In the genomic region with DNA sequence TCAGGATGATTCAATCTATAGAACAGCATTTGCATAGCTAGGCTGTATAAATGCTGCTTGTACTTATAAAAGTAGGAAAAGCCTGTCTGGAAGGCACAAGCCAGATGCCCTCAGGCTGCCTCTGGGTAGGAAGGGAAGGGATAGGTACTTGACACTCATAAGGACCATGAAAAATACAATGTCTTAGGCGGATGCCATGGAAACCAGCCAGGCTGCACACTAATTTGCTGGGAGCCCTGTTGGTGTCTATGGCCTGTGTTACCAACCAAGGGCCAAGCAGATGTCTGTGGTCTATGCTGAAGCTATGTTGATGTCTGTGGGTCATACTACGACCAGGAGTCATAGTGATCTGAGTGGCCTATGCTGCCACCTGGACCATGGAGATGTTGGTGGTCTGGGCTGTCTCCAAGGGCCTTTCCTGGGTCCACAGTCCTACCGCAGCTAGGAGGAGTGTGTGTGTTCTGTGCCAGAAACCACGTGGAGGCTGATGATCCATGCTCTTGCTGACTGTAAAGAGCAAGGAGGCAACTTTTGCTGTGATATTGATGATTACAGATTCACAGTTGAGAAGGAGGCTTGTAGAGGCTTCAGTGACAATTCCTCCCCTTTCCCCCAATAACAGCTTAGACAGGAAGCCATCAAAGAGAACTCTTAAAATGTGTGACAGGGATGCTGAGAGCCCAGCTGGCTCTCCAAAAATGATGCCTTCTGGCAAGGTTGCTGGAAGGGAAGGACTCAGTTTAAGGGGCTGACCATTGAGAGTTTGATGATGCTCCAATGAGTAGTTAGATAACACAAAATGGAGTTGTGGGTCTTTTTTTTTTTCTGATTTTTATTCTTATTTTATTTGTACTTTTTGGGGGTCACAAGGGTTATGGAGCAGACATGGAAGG, we compare ENCODE assay signal across 23 mouse cellular contexts. TPM values are rescaled to one million over a fixed set of nuclear protein-coding genes. Genes with fewer than 3 reads are reported as not detected.
A peak's percentile ranks its signal among the peaks of the same experiment; 100 is the strongest.
DNase-seq lines count a peak whose midpoint lies in the region; ATAC-seq and TF ChIP-seq lines count a peak whose summit lies in the region.
"Had no signal": no experiment of that assay in that cellular context is flagged by ENCODE, and none has a peak within 500 bp of the region (broad histone marks: within the 10 kb centered on the region; RNA-seq: fewer than 3 reads in every experiment).

No protein-coding gene starts in this region.

- H3K4me1 ChIP-seq in hindbrain, embryonic 14.5 days (replicated peaks; ENCODE audit: control insufficient read depth, insufficient read depth, low read length) = no peaks in the 10 kb centered on the region
- no peaks in the 10 kb centered on the region for H3K4me1 ChIP-seq in hindbrain, embryonic 13.5 days (replicated peaks)
- H3K4me1 ChIP-seq in midbrain, embryonic 12.5 days = no peaks in the 10 kb centered on the region
- H3K4me1 ChIP-seq in midbrain, embryonic 11.5 days (ENCODE audit: control insufficient read depth, insufficient read depth, low read length) = no peaks in the 10 kb centered on the region
- H3K4me1 ChIP-seq in midbrain, postnatal 0 days (ENCODE audit: insufficient read depth, low read length) = no peaks in the 10 kb centered on the region
- H3K4me1 ChIP-seq in midbrain, embryonic 15.5 days = no peaks in the 10 kb centered on the region
- H3K4me1 ChIP-seq: forebrain, embryonic 10.5 days; forebrain, embryonic 13.5 days; heart, embryonic 10.5 days; heart, embryonic 13.5 days had no signal

- H3K36me3 ChIP-seq in hindbrain, embryonic 14.5 days (replicated peaks; ENCODE audit: control insufficient read depth, insufficient read depth) = no peaks in the 10 kb centered on the region
- H3K36me3 ChIP-seq in hindbrain, embryonic 13.5 days = no peaks in the 10 kb centered on the region
- H3K36me3 ChIP-seq in midbrain, embryonic 12.5 days = no peaks in the 10 kb centered on the region
- H3K36me3 ChIP-seq in midbrain, embryonic 11.5 days (ENCODE audit: control insufficient read depth, insufficient read depth, low read length) = no peaks in the 10 kb centered on the region
- no peaks in the 10 kb centered on the region for H3K36me3 ChIP-seq in midbrain, postnatal 0 days (ENCODE audit: insufficient read depth, low read length)
- no peaks in the 10 kb centered on the region for H3K36me3 ChIP-seq in midbrain, embryonic 15.5 days (replicated peaks)
- H3K36me3 ChIP-seq: forebrain, embryonic 10.5 days; heart, embryonic 10.5 days; heart, embryonic 13.5 days had no signal

- DNase-seq in hindbrain, embryonic 14.5 days (ENCODE audit: low spot score) = no peak
- no peak for DNase-seq in midbrain, embryonic 11.5 days (ENCODE audit: low spot score, missing footprints)
- no peak for DNase-seq in midbrain, postnatal 0 days (ENCODE audit: low spot score)
- DNase-seq: adrenal gland, adult 2 months; adrenal gland, postnatal 14 days; cerebellum, adult 18-20 months; cerebellum, adult 9-10 months; gastrocnemius, postnatal 10 days; gastrocnemius, postnatal 36 days; heart, adult 2 months; heart, postnatal 14 days; heart, postnatal 4 days had no signal

- H3K27ac ChIP-seq in hindbrain, embryonic 14.5 days = no peak overlapping the region
- no peak overlapping the region for H3K27ac ChIP-seq in hindbrain, embryonic 13.5 days
- H3K27ac ChIP-seq in midbrain, embryonic 12.5 days (replicated peaks) = no peak overlapping the region
- H3K27ac ChIP-seq in midbrain, embryonic 11.5 days (ENCODE audit: low read depth, low read length) = no peak overlapping the region
- no peak overlapping the region for H3K27ac ChIP-seq in midbrain, postnatal 0 days (ENCODE audit: low read depth, low read length)
- no peak overlapping the region for H3K27ac ChIP-seq in midbrain, embryonic 15.5 days
- H3K27ac ChIP-seq: forebrain, embryonic 10.5 days; forebrain, embryonic 13.5 days; heart, adult 2 months; heart, embryonic 10.5 days; heart, embryonic 13.5 days had no signal

- no peaks in the 10 kb centered on the region for H3K9me3 ChIP-seq in hindbrain, embryonic 14.5 days (ENCODE audit: control insufficient read depth, low read length)
- H3K9me3 ChIP-seq in hindbrain, embryonic 13.5 days = no peaks in the 10 kb centered on the region
- H3K9me3 ChIP-seq in midbrain, embryonic 12.5 days = no peaks in the 10 kb centered on the region
- no peaks in the 10 kb centered on the region for H3K9me3 ChIP-seq in midbrain, embryonic 11.5 days (ENCODE audit: control insufficient read depth, low read length)
- H3K9me3 ChIP-seq in midbrain, postnatal 0 days (ENCODE audit: low read length) = no peaks in the 10 kb centered on the region
- H3K9me3 ChIP-seq in midbrain, embryonic 15.5 days = no peaks in the 10 kb centered on the region
- H3K9me3 ChIP-seq: forebrain, embryonic 10.5 days; forebrain, embryonic 13.5 days; heart, embryonic 10.5 days; heart, embryonic 13.5 days had no signal

- 74% methylated on average over 4 of the region's 4 CpGs for WGBS in hindbrain, embryonic 14.5 days
- WGBS in hindbrain, embryonic 13.5 days = 71% methylated on average over 4 of the region's 4 CpGs
- WGBS in midbrain, embryonic 12.5 days = 78% methylated on average over 4 of the region's 4 CpGs
- 75% methylated on average over 4 of the region's 4 CpGs for WGBS in midbrain, embryonic 11.5 days
- 69% methylated on average over 4 of the region's 4 CpGs for WGBS in midbrain, postnatal 0 days
- 72% methylated on average over 4 of the region's 4 CpGs for WGBS in midbrain, embryonic 15.5 days

- H3K27me3 ChIP-seq in hindbrain, embryonic 14.5 days (ENCODE audit: control insufficient read depth, insufficient read depth, low read length) = no peaks in the 10 kb centered on the region
- no peaks in the 10 kb centered on the region for H3K27me3 ChIP-seq in hindbrain, embryonic 13.5 days
- H3K27me3 ChIP-seq in midbrain, embryonic 12.5 days = no peaks in the 10 kb centered on the region
- H3K27me3 ChIP-seq in midbrain, embryonic 11.5 days (ENCODE audit: control insufficient read depth, insufficient read depth, low read length) = no peaks in the 10 kb centered on the region
- H3K27me3 ChIP-seq in midbrain, postnatal 0 days (ENCODE audit: insufficient read depth, low read length) = no peaks in the 10 kb centered on the region
- H3K27me3 ChIP-seq in midbrain, embryonic 15.5 days (replicated peaks) = no peaks in the 10 kb centered on the region
- H3K27me3 ChIP-seq: forebrain, embryonic 13.5 days; heart, embryonic 13.5 days had no signal

- no peak overlapping the region for H3K4me3 ChIP-seq in hindbrain, embryonic 14.5 days (replicated peaks; ENCODE audit: low read length)
- H3K4me3 ChIP-seq in hindbrain, embryonic 13.5 days = no peak overlapping the region
- H3K4me3 ChIP-seq in midbrain, embryonic 12.5 days = no peak overlapping the region
- no peak overlapping the region for H3K4me3 ChIP-seq in midbrain, embryonic 11.5 days (ENCODE audit: low read depth, low read length)
- H3K4me3 ChIP-seq in midbrain, postnatal 0 days (ENCODE audit: low read depth, low read length) = no peak overlapping the region
- no peak overlapping the region for H3K4me3 ChIP-seq in midbrain, embryonic 15.5 days
- H3K4me3 ChIP-seq: forebrain, embryonic 10.5 days; forebrain, embryonic 13.5 days; heart, adult 2 months; heart, embryonic 10.5 days; heart, embryonic 13.5 days had no signal

- ATAC-seq in hindbrain, embryonic 14.5 days (ENCODE audit: low FRiP score) = 0 out of 2 replicates have a peak, but pooled peaks have one; percentile 46
- no peak for ATAC-seq in hindbrain, embryonic 13.5 days (ENCODE audit: low FRiP score)
- ATAC-seq in midbrain, embryonic 12.5 days (ENCODE audit: low FRiP score, low read depth) = peak; percentile 27; the same call in 1 of the 2 replicates
- ATAC-seq in midbrain, embryonic 11.5 days (ENCODE audit: low FRiP score) = no peak
- peak; percentile 41; the same call in 1 of the 2 replicates for ATAC-seq in midbrain, postnatal 0 days (ENCODE audit: low FRiP score)
- no peak for ATAC-seq in midbrain, embryonic 15.5 days (replicated peaks)
- ATAC-seq: CD4-positive, CD25-positive, alpha-beta regulatory T cell, adult 4 months; forebrain, embryonic 13.5 days; forebrain, embryonic 16.5 days had no signal

- H3K4me2 ChIP-seq in hindbrain, embryonic 14.5 days (replicated peaks) = no peak overlapping the region
- no peak overlapping the region for H3K4me2 ChIP-seq in hindbrain, embryonic 13.5 days
- H3K4me2 ChIP-seq in midbrain, embryonic 12.5 days (replicated peaks) = no peak overlapping the region
- no peak overlapping the region for H3K4me2 ChIP-seq in midbrain, embryonic 11.5 days
- H3K4me2 ChIP-seq in midbrain, postnatal 0 days (ENCODE audit: low read depth, low read length, poor library complexity, severe bottlenecking) = no peak overlapping the region
- no peak overlapping the region for H3K4me2 ChIP-seq in midbrain, embryonic 15.5 days
- H3K4me2 ChIP-seq: forebrain, embryonic 13.5 days; heart, embryonic 13.5 days had no signal

- no peak for TF ChIP-seq CTCF in midbrain, postnatal 0 days (IDR thresholded peaks at IDR 0.05)

- no peak overlapping the region for H3K9ac ChIP-seq in hindbrain, embryonic 14.5 days
- no peak overlapping the region for H3K9ac ChIP-seq in hindbrain, embryonic 13.5 days
- no peak overlapping the region for H3K9ac ChIP-seq in midbrain, embryonic 12.5 days (replicated peaks)
- H3K9ac ChIP-seq in midbrain, embryonic 11.5 days (ENCODE audit: low read length) = no peak overlapping the region
- H3K9ac ChIP-seq in midbrain, postnatal 0 days (replicated peaks; ENCODE audit: low read length, poor library complexity, severe bottlenecking) = no peak overlapping the region
- H3K9ac ChIP-seq in midbrain, embryonic 15.5 days = no peak overlapping the region
- H3K9ac ChIP-seq: forebrain, embryonic 13.5 days; heart, embryonic 13.5 days had no signal

RNA-seq across cellular contexts. Expression of gene Abi3bp, which starts 42.1 kb away (rescaled TPM):
- 0.47 and 0.55 TPM in 2 replicates for polyA plus RNA-seq in hindbrain, embryonic 14.5 days (2014; fragmentation: Nextera tagmentation; extraction: Ambion mirVana)
- 0.38 and 0.48 TPM in 2 replicates for polyA plus RNA-seq in hindbrain, embryonic 13.5 days (2015; fragmentation: Nextera tagmentation; extraction: Ambion mirVana)
- 0.52 and 0.80 TPM in 2 replicates for polyA plus RNA-seq in midbrain, embryonic 12.5 days (2016; fragmentation: Nextera tagmentation; extraction: Ambion mirVana)
- polyA plus RNA-seq in midbrain, embryonic 11.5 days (2014; fragmentation: Nextera tagmentation; extraction: Ambion mirVana) = 0.41 and 0.45 TPM in 2 replicates
- total RNA-seq in midbrain, postnatal 0 days (2014; rRNA removed) = 0.24 and 0.33 TPM in 2 replicates
- 0.60 TPM in 2 replicates for polyA plus RNA-seq in midbrain, postnatal 0 days (2015; fragmentation: Nextera tagmentation; extraction: Ambion mirVana)
- 0.35 and 0.36 TPM in 2 replicates for polyA plus RNA-seq in midbrain, embryonic 15.5 days (2015; fragmentation: Nextera tagmentation; extraction: Ambion mirVana)
- total RNA-seq: granulocyte monocyte progenitor cell, adult 5-6 weeks; MEL had no signal

Comparison
In these comparisons a context has a peak if more than half of its experiments do, and no peak if none do; other contexts are left out.
1. ATAC-seq: peak in hindbrain, embryonic 14.5 days (single experiment), midbrain, embryonic 12.5 days (single experiment) and midbrain, postnatal 0 days (single experiment); none in hindbrain, embryonic 13.5 days (single experiment), midbrain, embryonic 11.5 days (single experiment) and midbrain, embryonic 15.5 days (single experiment).